Mouse (Mus musculus) spleen, adult 2 months (tissue): Measurements from ENCODE around the gene Cabp7. TPM values are rescaled to one million over a fixed set of nuclear protein-coding genes. Genes with fewer than 3 reads are reported as not detected.

Source experiments
- DNase-seq, 2 experiments: peaks; one replicate each; pipeline versions ENCODE4 v3.0.0 to v3.0.0-alpha.2; 2012 to 2021; ENCODE audit warnings: low spot score in 2 of 2, low read depth in 1 of 2
- H3K27ac ChIP-seq: fragments of 200-500 bp; 2 replicates; pipeline ENCODE4 v1.5.1; 2012; ENCODE audit warnings: low read length, inconsistent platforms; ENCODE audit not compliant: insufficient read depth
- H3K27me3 ChIP-seq: fragments of 200-500 bp; 2 replicates; pipeline ENCODE4 v1.6.1; 2012; ENCODE audit warnings: mild to moderate bottlenecking, moderate library complexity, low read length, inconsistent platforms; ENCODE audit not compliant: control insufficient read depth, insufficient read depth
- H3K36me3 ChIP-seq: fragments of 200-500 bp; 2 replicates; pipeline ENCODE4 v1.6.1; 2012; ENCODE audit warnings: mild to moderate bottlenecking, low read length, inconsistent platforms; ENCODE audit not compliant: control insufficient read depth, insufficient read depth
- H3K4me1 ChIP-seq: fragments of 200-500 bp; 2 replicates; pipeline ENCODE4 v1.6.1; 2011; ENCODE audit warnings: inconsistent platforms; ENCODE audit not compliant: control insufficient read depth, insufficient read depth, insufficient read length
- H3K4me3 ChIP-seq: fragments of 200-500 bp; 2 replicates; pipeline ENCODE4 v1.5.1; 2011; ENCODE audit warnings: mild to moderate bottlenecking, inconsistent platforms; ENCODE audit not compliant: insufficient read depth, insufficient read length; ENCODE audit errors: extremely low read depth
- CTCF ChIP-seq: fragments of 200-500 bp; IDR thresholded peaks from 2 replicates; pipeline ENCODE4 v1.5.1; 2011; ENCODE audit warnings: mild to moderate bottlenecking, inconsistent platforms; ENCODE audit not compliant: insufficient read depth, insufficient read length, insufficient replicate concordance; ENCODE audit errors: extremely low read depth
- POLR2A ChIP-seq: fragments of 200-500 bp; IDR thresholded peaks from 2 replicates; pipeline ENCODE4 v1.6.1; 2011; ENCODE audit warnings: low read depth, low read length, inconsistent platforms
- WGBS: fragments of 180-500 bp; shearing (Covaris S2); methylation state at CpG from one replicate; pipeline ENCODE4 v1.1.7; 2018; 5-methylcytosine and 5-hydroxymethylcytosine counted together
- polyA plus RNA-seq: library from polyadenylated mRNA; depleted of rRNA; stranded (reverse); fragments of >200 nt; gene quantifications from 2 replicates; pipeline ENCODE4 v1.2.3, GENCODE M21; 2012

The Cabp7 gene
- polyA plus RNA-seq, 1 experiment = not detected

GRCm38 (mm10) chr11:4697043-4697983 lies 49.3 kb downstream of the Cabp7 start:
- no peak overlapping the region for H3K27ac ChIP-seq
- no peak for DNase-seq
- H3K36me3 ChIP-seq = peaks cover 9% of the 10 kb centered on the region
- H3K4me3 ChIP-seq = no peak overlapping the region
- no peaks in the 10 kb centered on the region for H3K4me1 ChIP-seq
- TF ChIP-seq POLR2A (no peak), CTCF (no peak)
- H3K27me3 ChIP-seq = no peaks in the 10 kb centered on the region
- 47% methylated on average over 7 of the region's 7 CpGs for WGBS

GRCm38 (mm10) chr11:4692162-4692561 lies 54.4 kb downstream of the Cabp7 start:
- H3K4me1 ChIP-seq = no peaks in the 10 kb centered on the region
- no peaks in the 10 kb centered on the region for H3K36me3 ChIP-seq
- H3K4me3 ChIP-seq = no peak overlapping the region
- no peaks in the 10 kb centered on the region for H3K27me3 ChIP-seq
- DNase-seq = no peak
- TF ChIP-seq CTCF = no peak
- TF ChIP-seq POLR2A = no peak
- H3K27ac ChIP-seq = no peak overlapping the region
- WGBS = 90% methylated on average over 11 of the region's 11 CpGs

GRCm38 (mm10) chr11:4691213-4691612 lies 55.4 kb downstream of the Cabp7 start:
- Histone ChIP-seq H3K36me3 (no peaks in the 10 kb centered on the region), H3K4me1 (no peaks in the 10 kb centered on the region), H3K27ac (no peak overlapping the region), H3K27me3 (no peaks in the 10 kb centered on the region), H3K4me3 (no peak overlapping the region)
- 84% methylated on average over 10 of the region's 10 CpGs for WGBS
- DNase-seq = no peak
- no peak for TF ChIP-seq CTCF
- TF ChIP-seq POLR2A = no peak

- DNase-seq = no peak
- H3K27me3 ChIP-seq = no peaks in the 10 kb centered on the region
- H3K36me3 ChIP-seq = no peaks in the 10 kb centered on the region
- no peak overlapping the region for H3K4me3 ChIP-seq
- TF ChIP-seq POLR2A (no peak), CTCF (no peak)
- no peak overlapping the region for H3K27ac ChIP-seq
- 88% methylated on average over 7 of the region's 7 CpGs for WGBS
- H3K4me1 ChIP-seq = no peaks in the 10 kb centered on the region
These were observed 56.2 kb downstream of the Cabp7 start for GRCm38 (mm10) chr11:4690353-4690752.

GRCm38 (mm10) chr11:4688632-4689380 lies 57.8 kb downstream of the Cabp7 start:
- no peak for TF ChIP-seq CTCF
- TF ChIP-seq POLR2A = no peak
- Histone ChIP-seq H3K27ac (no peak overlapping the region), H3K27me3 (no peaks in the 10 kb centered on the region), H3K4me1 (no peaks in the 10 kb centered on the region), H3K36me3 (0 out of 2 replicates have a peak, but pooled peaks cover 1% of the 10 kb centered on the region), H3K4me3 (no peak overlapping the region)
- WGBS = 70% methylated on average over 11 of the region's 11 CpGs
- no peak for DNase-seq

GRCm38 (mm10) chr11:4687874-4688273 lies 58.7 kb downstream of the Cabp7 start:
- H3K4me3 ChIP-seq = no peak overlapping the region
- TF ChIP-seq POLR2A (no peak), CTCF (no peak)
- DNase-seq = no peak
- H3K27ac ChIP-seq = no peak overlapping the region
- H3K4me1 ChIP-seq = no peaks in the 10 kb centered on the region
- no peaks in the 10 kb centered on the region for H3K27me3 ChIP-seq
- WGBS = 83% methylated on average over 3 of the region's 3 CpGs
- H3K36me3 ChIP-seq = peaks cover 7% of the 10 kb centered on the region; the same call in 1 of the 2 replicates
